Mouse (Mus musculus) embryonic facial prominence, embryonic 14.5 days (tissue): ENCODE measurements at regions not wholly inside any gene's neighbourhood (a gene's known extent, or its start where the extent isn't known, plus 50 kb on each side); places are given as distances from the start of the nearest gene placed in this dataset.
A peak's percentile ranks its signal among the peaks of the same experiment; 100 is the strongest.

ENCODE experiments used
- ATAC-seq: fragments of 200-750 bp; cut with Nextera tagmentation; 2 replicates; pipeline ENCODE4 v1.8.0; 2017; ENCODE audit warnings: low read depth, moderate number of reproducible peaks, moderate TSS enrichment
- DNase-seq: peaks from one replicate; pipeline ENCODE4 v3.0.0-alpha.2; 2015; ENCODE audit warnings: low spot score
- H3K27ac ChIP-seq: fragments of 300-500 bp; sonication (generic); replicated peaks from 2 replicates; pipeline ENCODE4 v1.5.1; 2014; ENCODE audit warnings: low read depth, mild to moderate bottlenecking, low read length, moderate library complexity
- H3K27me3 ChIP-seq: fragments of 300-500 bp; sonication (generic); replicated peaks from 2 replicates; pipeline ENCODE4 v1.6.1; 2014; ENCODE audit warnings: low read length; ENCODE audit not compliant: control insufficient read depth, insufficient read depth
- H3K36me3 ChIP-seq: fragments of 300-500 bp; sonication (generic); 2 replicates; pipeline ENCODE4 v1.6.1; 2014; ENCODE audit warnings: low read length, mixed read lengths; ENCODE audit not compliant: control insufficient read depth, insufficient read depth
- H3K4me1 ChIP-seq: fragments of 300-500 bp; sonication (generic); 2 replicates; pipeline ENCODE4 v1.6.1; 2014; ENCODE audit warnings: antibody characterized with exemption, low read length; ENCODE audit not compliant: control insufficient read depth, insufficient read depth
- H3K4me2 ChIP-seq: fragments of 300-500 bp; sonication (generic); 2 replicates; pipeline ENCODE4 v1.6.1; 2014; ENCODE audit warnings: low read depth, mild to moderate bottlenecking, low read length, moderate library complexity, mixed read lengths
- H3K4me3 ChIP-seq: fragments of 300-500 bp; sonication (generic); 2 replicates; pipeline ENCODE4 v1.5.1; 2014; ENCODE audit warnings: low read depth, mild to moderate bottlenecking, low read length
- H3K9ac ChIP-seq: fragments of 300-500 bp; sonication (generic); 2 replicates; pipeline ENCODE4 v1.6.1; 2014; ENCODE audit warnings: low read depth, mild to moderate bottlenecking, low read length, moderate library complexity, mixed read lengths
- H3K9me3 ChIP-seq: fragments of 300-500 bp; sonication (generic); 2 replicates; pipeline ENCODE4 v1.6.1; 2016; ENCODE audit warnings: low read length; ENCODE audit not compliant: control insufficient read depth
- WGBS: fragments of 180-500 bp; shearing (Covaris S2); extraction: QIAGEN DNeasy Blood & Tissue Kit; methylation state at CpG from one replicate; pipeline ENCODE4 v1.1.7; 2014; 5-methylcytosine and 5-hydroxymethylcytosine counted together

GRCm38 (mm10) chr10:67747461-67747860, 165.0 kb downstream of the Zfp365 start:
- Histone ChIP-seq H3K4me1 (peaks cover 7% of the 10 kb centered on the region; the same call in 1 of the 2 replicates), H3K4me3 (no peak overlapping the region), H3K9ac (no peak overlapping the region), H3K36me3 (no peaks in the 10 kb centered on the region), H3K9me3 (no peaks in the 10 kb centered on the region), H3K27me3 (no peaks in the 10 kb centered on the region), H3K4me2 (no peak overlapping the region), H3K27ac (no peak overlapping the region)
- DNase-seq (no peak), ATAC-seq (no peak)
- WGBS = 44% methylated on average over 3 of the region's 3 CpGs

GRCm38 (mm10) chr10:67746140-67746539, 166.3 kb downstream of the Zfp365 start:
- WGBS = 76% methylated on average over 3 of the region's 3 CpGs
- no peak overlapping the region for H3K4me3 ChIP-seq

GRCm38 (mm10) chr10:67743561-67743960, 168.9 kb downstream of the Zfp365 start:
- H3K4me2 ChIP-seq = no peak overlapping the region
- H3K4me3 ChIP-seq = no peak overlapping the region
- H3K36me3 ChIP-seq = no peaks in the 10 kb centered on the region
- WGBS = 33% methylated on average over 9 of the region's 9 CpGs
- peaks cover 7% of the 10 kb centered on the region; the same call in 1 of the 2 replicates for H3K4me1 ChIP-seq
- H3K27ac ChIP-seq = no peak overlapping the region
- DNase-seq (no peak), ATAC-seq (no peak)
- H3K9me3 ChIP-seq = no peaks in the 10 kb centered on the region
- H3K27me3 ChIP-seq = no peaks in the 10 kb centered on the region
- no peak overlapping the region for H3K9ac ChIP-seq

More at GRCm38 (mm10) chr10:67746140-67746539, 166.3 kb downstream of the Zfp365 start:
- ATAC-seq (0 out of 2 replicates have a peak, but pooled peaks have one; percentile 60), DNase-seq (peak; percentile 86)
- Histone ChIP-seq H3K27ac (no peak overlapping the region), H3K27me3 (no peaks in the 10 kb centered on the region), H3K4me1 (peaks cover 7% of the 10 kb centered on the region; the same call in 1 of the 2 replicates), H3K9ac (no peak overlapping the region), H3K4me2 (no peak overlapping the region), H3K36me3 (no peaks in the 10 kb centered on the region), H3K9me3 (no peaks in the 10 kb centered on the region)

- no peak overlapping the region for H3K9ac ChIP-seq
- ATAC-seq = no peak
- H3K4me1 ChIP-seq = 0 out of 2 replicates have a peak, but pooled peaks cover 2% of the 10 kb centered on the region
- H3K27ac ChIP-seq = no peak overlapping the region
- no peak overlapping the region for H3K4me2 ChIP-seq
- no peaks in the 10 kb centered on the region for H3K9me3 ChIP-seq
- H3K27me3 ChIP-seq = no peaks in the 10 kb centered on the region
- WGBS = 83% methylated on average over 8 of the region's 8 CpGs
- no peaks in the 10 kb centered on the region for H3K36me3 ChIP-seq
- H3K4me3 ChIP-seq = no peak overlapping the region
- DNase-seq = no peak
Measured at GRCm38 (mm10) chr10:67742824-67743223, 169.6 kb downstream of the Zfp365 start.

- H3K36me3 ChIP-seq = no peaks in the 10 kb centered on the region
- H3K4me3 ChIP-seq = no peak overlapping the region
- no peaks in the 10 kb centered on the region for H3K4me1 ChIP-seq
- no peaks in the 10 kb centered on the region for H3K9me3 ChIP-seq
- ATAC-seq = no peak
- H3K9ac ChIP-seq = no peak overlapping the region
- H3K27ac ChIP-seq = no peak overlapping the region
- no peak overlapping the region for H3K4me2 ChIP-seq
- peak; percentile 32 for DNase-seq
- H3K27me3 ChIP-seq = no peaks in the 10 kb centered on the region
- WGBS = 73% methylated on average over 10 of the region's 10 CpGs
Measured at GRCm38 (mm10) chr10:67742305-67742704, 170.2 kb downstream of the Zfp365 start.

- no peak overlapping the region for H3K27ac ChIP-seq
- no peak overlapping the region for H3K4me3 ChIP-seq
- DNase-seq (no peak), ATAC-seq (no peak)
- H3K36me3 ChIP-seq = no peaks in the 10 kb centered on the region
- H3K9ac ChIP-seq = no peak overlapping the region
- no peaks in the 10 kb centered on the region for H3K4me1 ChIP-seq
- H3K4me2 ChIP-seq = no peak overlapping the region
- 34% methylated on average over 1 of the region's 1 CpGs for WGBS
- no peaks in the 10 kb centered on the region for H3K27me3 ChIP-seq
- no peaks in the 10 kb centered on the region for H3K9me3 ChIP-seq
Measured at GRCm38 (mm10) chr10:67739199-67739598, 173.3 kb downstream of the Zfp365 start.

GRCm38 (mm10) chr10:67736636-67737035, 175.8 kb downstream of the Zfp365 start:
- Histone ChIP-seq H3K36me3 (no peaks in the 10 kb centered on the region), H3K9me3 (no peaks in the 10 kb centered on the region), H3K4me3 (no peak overlapping the region), H3K9ac (no peak overlapping the region), H3K27ac (no peak overlapping the region), H3K4me2 (no peak overlapping the region), H3K4me1 (no peaks in the 10 kb centered on the region), H3K27me3 (no peaks in the 10 kb centered on the region)
- DNase-seq (no peak), ATAC-seq (no peak)
- 90% methylated on average over 10 of the region's 10 CpGs for WGBS

GRCm38 (mm10) chr10:67731577-67731976, 180.9 kb downstream of the Zfp365 start:
- DNase-seq (no peak), ATAC-seq (no peak)
- H3K36me3 ChIP-seq = no peaks in the 10 kb centered on the region
- H3K4me1 ChIP-seq = no peaks in the 10 kb centered on the region
- H3K4me3 ChIP-seq = no peak overlapping the region
- 51% methylated on average over 9 of the region's 9 CpGs for WGBS
- no peaks in the 10 kb centered on the region for H3K27me3 ChIP-seq
- no peak overlapping the region for H3K4me2 ChIP-seq
- no peak overlapping the region for H3K27ac ChIP-seq
- no peaks in the 10 kb centered on the region for H3K9me3 ChIP-seq
- no peak overlapping the region for H3K9ac ChIP-seq

- ATAC-seq (no peak), DNase-seq (peak; percentile 71)
- Histone ChIP-seq H3K9ac (no peak overlapping the region), H3K27ac (no peak overlapping the region), H3K4me2 (no peak overlapping the region), H3K36me3 (no peaks in the 10 kb centered on the region), H3K4me1 (no peaks in the 10 kb centered on the region), H3K4me3 (no peak overlapping the region), H3K9me3 (no peaks in the 10 kb centered on the region), H3K27me3 (no peaks in the 10 kb centered on the region)
- WGBS = 52% methylated on average over 6 of the region's 6 CpGs
Measured at GRCm38 (mm10) chr10:67729271-67729670, 180.5 kb upstream of the Ado start.
